Mouse (Mus musculus): ENCODE results near the gene Dip2c.

DNA sequence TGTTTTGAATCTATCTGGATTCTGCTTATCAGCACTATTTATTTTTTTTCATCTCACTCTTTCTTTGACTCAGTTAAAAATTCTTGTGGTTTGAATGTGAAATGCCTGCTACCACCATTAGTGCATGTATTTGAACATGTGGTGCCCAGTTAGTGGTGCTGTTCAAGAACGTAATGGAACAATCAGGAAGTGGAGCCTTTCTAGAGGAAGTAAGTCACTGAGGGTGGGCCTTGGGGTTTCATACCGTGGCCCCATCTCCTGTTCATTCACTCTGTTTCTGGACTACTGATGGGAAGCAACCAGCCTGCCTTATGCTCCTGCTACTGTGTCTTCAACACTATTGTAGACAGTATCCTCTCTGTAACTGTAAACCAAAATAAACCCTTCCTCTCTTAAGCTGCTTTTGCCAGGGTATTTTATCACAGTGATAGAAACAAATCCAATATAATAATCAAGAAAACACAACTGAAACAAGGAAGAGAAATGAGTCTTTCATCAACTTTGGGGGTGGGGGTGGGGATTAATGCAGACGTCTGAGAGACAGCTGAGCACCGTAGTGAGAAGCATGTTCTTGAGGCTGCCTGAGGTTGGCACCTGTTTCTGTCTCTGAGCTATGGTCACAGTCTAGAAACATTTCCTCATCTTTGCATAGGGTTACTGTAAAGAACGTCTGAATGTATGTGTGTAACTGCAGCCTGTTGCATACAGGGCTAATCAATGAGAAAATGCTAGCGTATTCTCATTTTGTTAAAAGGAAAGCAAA, 323.2 kb downstream of the Dip2c start:
- TF ChIP-seq CTCF (IDR thresholded peaks at IDR 0.05; ENCODE audit: low read depth, low read length) (no peak), TAL1 (conservative IDR thresholded peaks at IDR 0.05; ENCODE audit: low read depth, low read length) (no peak), GATA1 (IDR thresholded peaks at IDR 0.05; ENCODE audit: borderline replicate concordance, low read length) (no peak)
